Comparison of ENCODE assay signal across 9 mouse cellular contexts in the genomic region with DNA sequence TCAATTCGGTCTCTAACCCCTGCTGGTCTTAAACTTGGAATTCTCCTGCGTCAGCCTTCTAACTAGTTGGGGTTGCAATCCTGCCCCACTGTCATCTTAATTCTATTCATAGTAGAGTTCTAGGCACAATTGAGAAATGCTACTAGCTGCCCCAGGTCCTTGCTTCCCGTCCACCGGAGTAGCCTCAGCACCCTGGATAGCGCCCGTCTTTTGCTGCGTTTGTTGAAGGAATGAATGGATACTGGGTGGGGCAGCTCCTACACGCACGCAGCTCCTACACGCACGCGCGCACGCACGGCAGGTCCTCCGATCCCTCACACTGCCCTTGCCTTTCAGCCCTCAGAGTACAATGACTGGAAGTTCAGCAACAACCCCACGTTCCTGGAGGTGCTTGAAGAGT. TPM values are rescaled to one million over a fixed set of nuclear protein-coding genes. Genes with fewer than 3 reads are reported as not detected.
DNase-seq lines count a peak whose midpoint lies in the region; ATAC-seq and TF ChIP-seq lines count a peak whose summit lies in the region.
"Had no signal": no experiment of that assay in that cellular context is flagged by ENCODE, and none has a peak within 500 bp of the region (broad histone marks: within the 10 kb centered on the region; RNA-seq: fewer than 3 reads in every experiment).

No protein-coding gene starts in this region.

- H3K4me1 ChIP-seq in heart, embryonic 11.5 days (ENCODE audit: control insufficient read depth, insufficient read depth, low read length): no peaks in the 10 kb centered on the region
- peaks cover 8% of the 10 kb centered on the region for H3K4me1 ChIP-seq in E14TG2a.4 (replicated peaks; ENCODE audit: low read depth, low read length)
- H3K4me1 ChIP-seq in midbrain, postnatal 0 days (ENCODE audit: insufficient read depth, low read length): peaks cover 3% of the 10 kb centered on the region; the same call in 1 of the 2 replicates

- no peak overlapping the region for H3K9ac ChIP-seq in heart, embryonic 11.5 days (ENCODE audit: low read depth, low read length)
- H3K9ac ChIP-seq in midbrain, postnatal 0 days (replicated peaks; ENCODE audit: low read length, poor library complexity, severe bottlenecking): no peak overlapping the region

- no peak for ATAC-seq in heart, embryonic 11.5 days (replicated peaks; ENCODE audit: insufficient number of reproducible peaks, low FRiP score, low TSS enrichment)
- no peak for ATAC-seq in midbrain, postnatal 0 days (ENCODE audit: low FRiP score)

- no peak for DNase-seq in heart, adult 9 months (ENCODE audit: low spot score in 2 of 2)
- peak; percentile 64 for DNase-seq in embryo, embryonic 9.5 days (ENCODE audit: extremely low spot score)
- DNase-seq in hindlimb bud, embryonic 11.5 days (ENCODE audit: extremely low spot score, low read depth, low spot score): peak; percentile 30
- peak; percentile 5 for DNase-seq in midbrain, postnatal 0 days (ENCODE audit: low spot score)
- DNase-seq in cerebellum, adult 8-10 months: no peak
- DNase-seq in layer of hippocampus, adult 8-10 months (ENCODE audit: low spot score in 2 of 2): no peak

- H3K4me2 ChIP-seq in heart, embryonic 11.5 days: 0 out of 2 replicates have a peak overlapping the region, but pooled peaks have one; percentile 36
- peak overlapping the region; percentile 43 for H3K4me2 ChIP-seq in midbrain, postnatal 0 days (ENCODE audit: low read depth, low read length, poor library complexity, severe bottlenecking)

- H3K27ac ChIP-seq in heart, embryonic 11.5 days (ENCODE audit: low read depth, low read length): no peak overlapping the region
- no peak overlapping the region for H3K27ac ChIP-seq in midbrain, postnatal 0 days (ENCODE audit: low read depth, low read length)

- TF ChIP-seq CTCF in E14TG2a.4 (conservative IDR thresholded peaks at IDR 0.05; ENCODE audit: low read length): no peak
- TF ChIP-seq CTCF in midbrain, postnatal 0 days (IDR thresholded peaks at IDR 0.05): no peak

- no peaks in the 10 kb centered on the region for H3K36me3 ChIP-seq in heart, embryonic 11.5 days (ENCODE audit: control insufficient read depth, insufficient read depth, low read length)
- no peaks in the 10 kb centered on the region for H3K36me3 ChIP-seq in E14TG2a.4 (ENCODE audit: insufficient read depth, low read length)
- no peaks in the 10 kb centered on the region for H3K36me3 ChIP-seq in midbrain, postnatal 0 days (ENCODE audit: insufficient read depth, low read length)
- H3K36me3 ChIP-seq: G1E had no signal

- WGBS in heart, embryonic 11.5 days (ENCODE audit: insufficient replicate concordance): 5% methylated on average over 17 of the region's 17 CpGs
- 7% methylated on average over 17 of the region's 17 CpGs for WGBS in midbrain, postnatal 0 days

- H3K9me3 ChIP-seq in heart, embryonic 11.5 days (replicated peaks; ENCODE audit: control insufficient read depth, low read length): no peaks in the 10 kb centered on the region
- no peaks in the 10 kb centered on the region for H3K9me3 ChIP-seq in E14TG2a.4 (ENCODE audit: low read length)
- no peaks in the 10 kb centered on the region for H3K9me3 ChIP-seq in midbrain, postnatal 0 days (ENCODE audit: low read length)
- H3K9me3 ChIP-seq: G1E had no signal

- H3K4me3 ChIP-seq in heart, embryonic 11.5 days (ENCODE audit: low read depth, low read length): no peak overlapping the region
- H3K4me3 ChIP-seq in E14TG2a.4 (replicated peaks; ENCODE audit: low read length): peak overlapping the region; percentile 53
- peak overlapping the region; percentile 18; the same call in 1 of the 2 replicates for H3K4me3 ChIP-seq in midbrain, postnatal 0 days (ENCODE audit: low read depth, low read length)

- H3K27me3 ChIP-seq in heart, embryonic 11.5 days (ENCODE audit: control insufficient read depth, insufficient read depth, low read length): peaks cover 27% of the 10 kb centered on the region
- peaks cover 81% of the 10 kb centered on the region for H3K27me3 ChIP-seq in E14TG2a.4 (ENCODE audit: insufficient read depth, low read length)
- peaks cover 10% of the 10 kb centered on the region for H3K27me3 ChIP-seq in midbrain, postnatal 0 days (ENCODE audit: insufficient read depth, low read length)

RNA-seq across cellular contexts. Expression of a gene that starts 31.9 kb away (rescaled TPM):
- 0.08 and 0.11 TPM in 2 replicates for polyA plus RNA-seq in heart, embryonic 11.5 days (2014; fragmentation: Nextera tagmentation; extraction: Ambion mirVana)
- total RNA-seq in midbrain, postnatal 0 days (2014; rRNA removed): 0.22 and 1.3 TPM in 2 replicates
- 0.38 TPM in 2 replicates for polyA plus RNA-seq in midbrain, postnatal 0 days (2015; fragmentation: Nextera tagmentation; extraction: Ambion mirVana)
- total RNA-seq in layer of hippocampus, adult 8-10 months (2022): under 1 TPM; 0.18 to 0.49 (median 0.40) TPM
- total RNA-seq: G1E had no signal
- polyA plus RNA-seq: G1E had no signal

RNA-seq across cellular contexts. Expression of a gene that starts 32.3 kb away (rescaled TPM):
- polyA plus RNA-seq in heart, embryonic 11.5 days (2014; fragmentation: Nextera tagmentation; extraction: Ambion mirVana): 41.9 and 44.6 TPM in 2 replicates
- total RNA-seq in midbrain, postnatal 0 days (2014; rRNA removed): 15.7 and 16.0 TPM in 2 replicates
- polyA plus RNA-seq in midbrain, postnatal 0 days (2015; fragmentation: Nextera tagmentation; extraction: Ambion mirVana): 16.5 and 19.9 TPM in 2 replicates
- 10 to 100 TPM in 2 of 4 experiments, 1 to 10 TPM in 2; 3.7 to 18.7 (median 8.7) TPM for total RNA-seq in layer of hippocampus, adult 8-10 months (2022)

Comparison
In these comparisons a context has a peak if more than half of its experiments do, and no peak if none do; other contexts are left out.
1. DNase-seq: peak in embryo, embryonic 9.5 days (single experiment), hindlimb bud, embryonic 11.5 days (single experiment) and midbrain, postnatal 0 days (single experiment); none in heart, adult 9 months (0 of 2), cerebellum, adult 8-10 months (single experiment) and layer of hippocampus, adult 8-10 months (0 of 2).